Mouse (Mus musculus) lung, postnatal 4 days (tissue): ENCODE data around the gene Acot8.
A peak's percentile ranks its signal among the peaks of the same experiment; 100 is the strongest.
"Not testable (repeated sequence)": the region's sequence is repeated elsewhere in the genome, so short reads cannot be mapped to it uniquely, and the experiment has no call there.

ENCODE experiments used
- DNase-seq, 2 experiments: peaks; one replicate each; pipeline ENCODE4 v3.0.0; 2021

Acot8 gene

DNA sequence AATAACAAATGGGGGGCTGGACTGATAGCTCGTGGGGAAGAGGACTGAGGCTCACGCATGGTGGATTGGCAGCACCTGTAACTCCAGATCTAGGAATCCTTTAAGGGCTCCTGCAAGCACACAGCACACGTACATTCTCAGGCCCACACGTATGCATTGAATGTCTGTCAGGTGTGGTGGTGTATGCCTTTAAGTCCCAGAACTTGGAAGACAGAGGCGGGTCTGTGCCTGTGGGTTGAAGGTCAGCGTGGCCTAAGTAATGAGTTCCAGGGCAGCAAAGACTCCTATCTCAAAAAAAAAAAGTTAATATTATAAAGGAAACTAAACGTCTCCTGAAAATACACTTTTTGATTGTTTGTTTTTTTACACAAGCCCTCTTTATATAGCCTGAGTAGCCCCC, 1.9 kb upstream of the Acot8 start:
- no peak for DNase-seq

DNA sequence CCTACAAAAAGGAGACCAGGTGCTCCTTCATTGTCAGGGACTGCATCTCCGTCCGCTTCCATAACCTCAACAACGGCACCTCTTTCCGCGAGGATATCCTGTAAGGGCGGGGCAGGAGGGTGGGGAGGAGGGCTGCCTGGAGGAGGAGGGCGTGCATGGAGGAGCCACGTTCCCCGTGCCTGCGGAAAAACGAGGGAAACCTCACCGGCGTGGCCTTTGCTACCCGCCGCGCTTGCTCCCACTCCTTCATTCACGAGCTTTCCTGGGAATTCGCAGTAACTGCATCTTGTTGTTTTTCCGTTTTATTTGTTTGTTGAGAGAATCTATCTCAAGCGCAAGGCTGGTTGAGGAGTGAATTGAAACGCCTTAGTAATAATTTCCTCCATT, 643 bp upstream of the Acot8 start:
- no peak for DNase-seq

DNA sequence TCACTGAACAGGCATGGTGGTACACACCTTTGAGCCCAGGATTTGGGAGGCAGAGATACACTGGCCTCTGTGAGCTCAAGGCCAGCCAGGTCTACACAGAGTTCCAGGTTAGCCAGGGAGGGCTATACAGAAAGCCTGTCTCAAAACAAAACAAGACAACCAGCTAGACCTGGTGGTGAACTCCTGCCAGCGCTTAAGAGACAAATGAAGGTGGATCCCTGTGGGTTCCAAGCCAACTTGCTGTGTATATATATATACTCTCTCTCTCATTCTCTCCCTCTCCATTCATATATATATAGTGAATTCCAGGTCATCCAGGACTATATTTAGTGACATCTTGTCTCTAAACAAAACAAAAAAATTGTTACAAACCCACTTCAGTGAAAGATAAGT, 765 bp downstream of the Acot8 start:
- DNase-seq: no peak

DNA sequence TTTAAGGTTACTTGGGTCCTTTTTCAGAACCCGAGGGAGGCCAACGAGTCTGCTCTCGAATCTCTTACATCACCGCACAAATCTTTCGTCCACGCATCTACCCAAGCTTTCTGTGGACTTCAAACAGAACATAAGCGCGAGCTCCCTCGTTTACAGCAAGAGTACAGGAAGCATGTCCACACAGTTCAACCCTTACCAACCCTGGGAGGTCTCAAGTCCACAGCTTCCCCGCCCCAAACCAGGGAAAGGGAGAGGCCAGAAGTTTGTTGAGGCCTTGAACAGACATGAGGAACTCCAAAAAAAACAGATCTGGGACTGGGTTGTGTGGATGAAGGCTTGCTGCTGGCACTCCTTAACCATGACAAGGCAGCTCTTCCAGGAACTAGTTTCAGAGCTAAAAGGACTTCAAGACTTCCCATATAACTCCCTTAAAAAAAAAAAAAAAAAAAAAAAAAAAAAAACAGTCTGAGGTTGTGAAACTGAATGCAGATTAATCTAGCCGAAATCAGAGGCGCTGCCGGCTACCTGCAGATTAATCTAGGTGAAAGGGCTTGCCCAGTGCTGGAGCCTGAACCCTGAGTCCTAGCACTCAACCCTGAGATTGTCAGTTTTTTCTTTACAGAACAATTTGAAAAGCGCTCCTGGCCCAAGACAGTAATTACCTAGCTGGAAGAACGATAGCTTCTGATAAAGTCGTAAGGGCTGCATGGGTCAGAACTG, 1.3 kb downstream of the Acot8 start:
- no peak for DNase-seq

DNA sequence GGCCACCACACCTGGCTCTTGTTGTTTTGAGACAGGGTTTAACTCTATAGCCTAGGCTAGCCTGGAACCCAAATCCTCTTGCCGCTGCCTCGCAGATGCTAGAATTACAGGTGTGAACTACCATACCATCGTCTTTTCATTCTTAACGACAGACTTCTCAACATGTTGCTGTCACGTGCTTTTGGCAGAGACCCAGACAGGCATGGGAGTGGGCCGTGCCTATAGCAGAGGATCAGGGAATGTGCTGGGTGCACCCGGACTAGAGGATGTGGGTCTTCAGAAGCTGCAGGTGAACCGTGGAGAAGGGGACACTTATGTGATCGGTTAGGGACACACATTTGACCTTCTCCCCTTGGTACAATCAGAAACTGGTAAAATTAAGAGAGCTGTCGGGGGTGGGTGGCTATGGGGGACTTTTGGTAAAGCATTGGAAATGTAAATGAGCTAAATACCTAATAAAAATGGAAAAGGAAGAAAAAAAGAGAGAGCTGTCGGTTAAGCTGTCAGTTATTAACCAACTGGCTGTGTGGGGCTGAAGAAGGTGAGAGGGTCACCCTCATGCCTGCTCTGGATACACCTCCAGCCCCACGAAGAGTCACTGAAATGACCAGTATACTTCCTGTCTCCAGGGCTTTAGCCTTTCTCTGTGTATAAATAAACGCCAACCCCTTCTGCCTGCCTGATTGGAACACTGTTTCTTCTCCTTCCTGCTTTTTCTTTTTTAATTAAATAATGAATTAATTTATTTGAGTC, 4.3 kb downstream of the Acot8 start:
- DNase-seq: no peak

DNA sequence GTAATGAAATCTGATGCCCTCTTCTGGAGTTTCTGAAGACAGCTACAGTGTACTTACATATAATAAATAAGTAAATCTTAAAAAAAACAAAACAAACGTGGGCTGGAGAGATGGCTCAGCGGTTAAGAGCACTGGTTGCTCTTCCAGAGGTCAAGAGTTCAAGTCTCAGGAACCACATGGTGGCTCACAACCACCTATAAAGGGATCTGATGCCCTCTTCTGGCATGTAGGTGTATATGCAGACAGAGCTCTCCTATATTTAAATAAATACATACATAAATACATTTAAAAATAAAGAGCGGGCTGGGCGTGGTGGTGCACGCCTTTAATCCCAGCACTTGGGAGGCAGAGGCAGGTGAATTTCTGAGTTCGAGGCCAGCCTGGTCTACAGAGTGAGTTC, 6.1 kb downstream of the Acot8 start:
- not testable (repeated sequence) for DNase-seq

DNA sequence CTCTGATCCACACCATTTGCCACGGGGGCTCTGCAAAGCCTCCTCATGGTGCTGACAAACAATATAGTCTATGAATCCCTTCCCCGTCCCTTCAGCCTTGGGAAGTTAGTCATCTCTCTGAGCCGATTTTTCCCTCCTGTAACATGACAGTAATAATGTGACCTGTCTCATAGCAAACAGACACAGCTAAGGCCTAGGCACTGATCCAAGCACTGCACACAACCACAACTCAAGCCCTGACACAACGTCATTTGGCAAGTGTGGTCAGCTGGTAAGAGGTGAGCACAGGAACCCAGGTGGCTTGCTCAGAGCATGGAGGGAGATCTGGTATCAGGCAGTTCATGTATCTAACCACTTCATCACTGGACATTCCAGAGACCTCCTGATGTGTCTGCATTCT, 8.8 kb downstream of the Acot8 start:
- DNase-seq: no peak

DNA sequence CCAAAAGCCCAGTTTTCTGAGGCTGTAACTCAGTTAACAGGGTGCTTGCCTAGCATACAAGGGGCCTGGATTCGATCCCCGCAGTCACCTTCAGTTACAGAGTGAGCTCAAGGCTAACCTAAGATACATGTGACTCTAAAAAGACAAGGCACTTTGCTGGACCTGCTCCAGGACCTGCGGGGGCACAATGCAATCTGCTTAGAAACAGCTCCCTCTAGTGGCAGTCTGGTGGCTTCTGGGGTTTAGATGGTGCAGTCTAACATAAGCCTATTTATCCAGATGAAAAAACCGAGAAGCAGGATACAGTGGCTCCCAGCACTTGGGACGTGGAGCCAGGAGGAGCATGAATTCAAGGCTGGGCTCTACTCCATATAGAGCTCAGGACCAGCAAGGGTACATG, 10.4 kb downstream of the Acot8 start:
- peak; percentile 80 to 87 for DNase-seq

DNA sequence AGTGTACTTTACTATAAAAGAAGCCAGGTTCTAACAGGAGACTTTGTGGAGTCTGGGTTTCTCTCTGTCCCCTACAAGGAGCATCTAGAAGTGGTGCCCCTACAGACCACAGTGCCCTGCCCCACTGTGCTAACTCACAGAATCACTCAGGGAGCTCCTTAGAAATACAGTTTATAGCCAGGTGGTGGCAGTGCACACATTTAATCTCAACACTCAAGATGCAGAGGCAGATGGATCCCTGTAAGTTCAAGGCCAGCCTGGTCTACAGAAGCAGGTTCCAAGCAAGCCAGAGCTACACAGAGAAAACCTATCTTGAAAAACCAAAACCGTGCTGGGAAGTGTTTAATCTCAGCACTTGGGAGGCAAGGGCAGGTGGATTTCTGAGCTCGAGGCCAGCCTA, 10.9 kb downstream of the Acot8 start:
- DNase-seq: peak in 1 of 2 experiments; percentile 20

DNA sequence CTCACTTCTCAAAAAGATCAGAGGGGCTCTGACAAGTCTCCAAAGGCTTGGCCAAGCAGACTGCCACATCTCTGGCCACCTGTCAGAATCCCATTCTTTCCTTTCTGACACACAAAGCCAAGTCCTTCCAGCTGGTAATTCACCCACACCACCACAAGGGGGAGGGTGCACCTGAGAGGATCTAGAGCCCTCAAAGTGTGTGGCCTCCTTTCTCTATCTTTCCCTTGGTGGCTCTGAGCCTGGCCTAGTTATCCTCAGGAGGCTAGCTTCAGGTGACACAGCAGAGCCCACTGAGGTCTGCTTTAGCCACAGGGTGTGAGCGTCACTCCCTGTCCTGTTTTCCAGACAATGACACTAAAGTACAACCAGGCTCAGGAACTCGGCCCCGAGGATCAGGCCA, 11.4 kb downstream of the Acot8 start:
- peak; percentile 61 to 67 for DNase-seq

DNA sequence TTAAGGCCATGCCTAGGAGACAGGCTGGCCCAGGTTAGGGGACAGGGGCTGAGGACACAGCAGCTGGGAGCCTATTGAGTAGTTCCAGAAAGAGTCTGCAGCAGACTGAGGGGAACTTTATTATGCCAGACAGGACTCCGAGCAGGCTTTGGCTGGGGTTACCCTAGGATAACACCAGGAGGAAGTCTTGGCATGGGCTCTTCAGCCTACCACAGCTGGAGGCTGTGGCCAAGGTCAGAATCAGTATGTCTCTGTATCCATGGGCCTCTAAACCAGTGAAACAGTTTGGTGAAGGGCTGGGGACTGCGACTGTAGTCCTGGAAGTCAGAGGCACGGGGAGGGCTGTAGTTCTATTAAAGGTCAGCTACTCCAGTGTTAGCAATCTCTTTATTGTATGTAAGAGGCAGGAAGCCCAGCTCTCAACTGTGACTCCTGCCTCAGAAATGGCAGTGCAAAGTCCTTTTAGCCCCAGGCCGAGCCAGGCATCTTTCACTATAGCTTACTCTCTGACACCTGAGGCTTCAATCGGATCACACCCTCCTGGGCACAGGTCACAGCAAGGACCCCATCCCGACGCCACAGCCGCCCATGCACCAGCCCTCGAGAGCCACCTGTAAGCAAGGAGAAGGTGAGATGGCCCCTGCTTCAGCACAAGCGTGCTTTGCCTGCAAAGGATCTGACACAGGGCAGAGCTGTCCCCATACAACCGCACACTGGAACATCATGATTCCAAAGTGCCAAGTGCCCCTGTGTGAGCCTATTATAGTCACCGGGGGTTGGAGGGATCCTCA, 12.1 kb downstream of the Acot8 start:
- DNase-seq: no peak

DNA sequence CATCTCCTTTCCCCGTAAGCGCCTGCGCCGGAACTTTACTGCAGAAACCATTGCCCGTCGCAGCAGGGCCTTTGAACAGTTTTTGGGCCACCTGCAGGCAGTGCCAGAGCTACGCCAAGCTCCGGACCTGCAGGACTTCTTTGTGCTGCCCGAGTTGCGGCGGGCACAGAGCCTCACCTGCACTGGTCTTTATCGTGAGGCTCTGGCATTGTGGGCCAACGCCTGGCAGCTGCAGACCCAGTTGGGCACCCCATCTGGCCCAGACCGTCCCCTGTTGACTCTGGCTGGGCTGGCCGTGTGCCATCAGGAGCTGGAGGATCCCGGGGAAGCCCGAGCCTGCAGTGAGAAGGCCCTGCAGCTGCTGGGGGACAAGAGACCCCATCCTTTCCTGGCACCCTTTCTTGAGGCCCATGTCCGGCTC, 12.8 kb downstream of the Acot8 start:
- DNase-seq: no peak

DNA sequence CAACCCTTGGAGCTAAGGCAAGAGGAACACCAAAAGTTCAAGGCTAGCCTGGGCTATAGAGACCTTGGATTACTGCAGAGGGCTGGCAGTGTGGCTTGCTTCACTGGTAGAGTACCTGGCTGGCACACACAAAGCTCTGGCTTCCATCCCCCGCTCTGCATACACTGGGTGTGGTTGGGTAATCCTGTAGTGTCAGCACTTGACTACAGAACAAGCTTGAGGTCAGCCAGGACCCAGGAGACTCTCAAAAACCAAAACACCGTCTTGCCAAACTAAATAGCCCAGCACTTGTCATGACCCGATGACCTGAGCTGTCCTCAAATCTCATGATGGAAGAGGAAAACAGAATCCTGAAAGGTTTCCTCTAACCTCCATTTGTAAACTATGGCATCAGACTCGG, 14.2 kb downstream of the Acot8 start:
- peak; percentile 51 to 67 for DNase-seq

DNA sequence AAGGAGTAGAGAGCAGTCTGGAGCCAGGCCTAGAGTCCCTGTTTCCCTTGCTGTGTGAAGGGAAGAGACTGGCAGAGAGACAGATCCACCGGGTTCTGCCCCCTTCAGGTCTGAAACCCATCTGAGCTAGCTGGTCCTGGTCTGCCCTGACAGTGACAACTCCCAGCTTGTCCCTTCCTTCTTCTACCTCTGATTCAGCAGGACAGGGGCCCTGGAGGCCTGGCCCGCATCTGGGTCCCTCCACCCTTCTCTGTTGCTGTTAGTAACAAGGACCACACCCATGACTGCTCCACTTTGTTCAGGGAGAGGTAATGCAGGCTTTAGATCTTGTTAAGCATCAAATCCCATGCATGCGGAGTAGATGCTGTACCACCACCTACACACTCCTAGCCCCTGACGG, 16.3 kb downstream of the Acot8 start:
- no peak for DNase-seq

DNA sequence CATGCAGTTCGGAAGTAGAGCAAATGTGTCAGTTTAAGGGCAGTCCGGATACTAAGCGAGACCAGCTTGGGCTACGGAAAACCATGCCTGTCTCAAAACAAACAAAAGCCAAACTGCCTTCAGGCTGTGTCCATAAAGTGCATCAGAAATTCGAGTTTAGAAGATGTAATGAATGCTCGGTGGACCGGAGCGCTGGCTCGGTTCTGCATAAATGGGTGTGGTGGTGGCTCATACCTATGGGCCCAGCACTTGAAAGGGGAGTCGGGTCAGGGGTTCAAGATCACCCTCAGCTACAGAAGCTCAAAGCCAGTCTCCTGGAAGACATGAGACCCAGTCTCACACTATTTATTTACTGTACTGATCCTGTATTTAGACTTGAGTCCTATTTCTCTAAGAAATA, 16.9 kb downstream of the Acot8 start:
- DNase-seq: no peak

DNA sequence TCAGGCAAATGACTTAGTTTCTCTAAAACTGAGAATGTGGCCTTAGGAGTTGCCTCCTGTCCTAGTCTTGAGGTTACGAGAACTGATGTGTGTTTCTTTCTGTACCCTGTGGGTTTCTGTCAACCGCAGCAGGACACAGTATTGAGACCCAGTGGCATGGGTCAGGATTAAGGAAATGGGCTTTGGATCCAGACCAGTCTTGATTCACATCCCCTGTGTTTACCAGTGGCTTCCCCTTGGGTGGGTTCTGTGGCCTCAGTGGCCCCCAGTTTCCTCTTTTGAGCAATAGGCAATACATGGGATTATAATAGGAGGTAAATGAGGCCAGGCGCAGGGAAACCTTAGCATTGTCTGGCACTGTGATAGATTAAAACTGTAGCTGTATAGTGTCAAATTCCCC, 17.6 kb downstream of the Acot8 start:
- DNase-seq: no peak

DNA sequence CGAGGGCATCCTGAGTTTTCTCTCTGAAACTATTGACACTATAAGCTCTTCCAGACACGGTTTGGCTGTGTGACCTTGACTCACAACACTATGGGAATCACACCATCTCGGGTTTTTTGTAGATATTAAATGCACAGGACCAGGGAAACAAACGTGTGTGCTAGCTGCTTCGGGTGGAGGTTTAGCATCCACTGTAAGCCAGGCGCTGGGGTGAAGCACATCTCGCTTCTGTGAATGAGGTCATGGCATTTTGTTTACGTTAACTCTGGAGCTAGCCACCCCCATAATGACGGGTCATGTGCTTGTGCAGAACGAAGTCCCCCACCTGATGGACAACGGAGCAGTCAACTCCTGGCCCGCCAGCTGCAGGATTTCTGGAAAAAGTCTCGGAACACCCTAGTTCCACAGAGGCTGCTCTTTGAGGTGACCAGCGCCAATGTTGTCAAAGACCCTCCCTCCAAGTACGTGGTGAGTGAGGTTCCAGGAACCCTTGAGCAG, 18.2 kb downstream of the Acot8 start:
- DNase-seq: peak; percentile 35 to 44

DNA sequence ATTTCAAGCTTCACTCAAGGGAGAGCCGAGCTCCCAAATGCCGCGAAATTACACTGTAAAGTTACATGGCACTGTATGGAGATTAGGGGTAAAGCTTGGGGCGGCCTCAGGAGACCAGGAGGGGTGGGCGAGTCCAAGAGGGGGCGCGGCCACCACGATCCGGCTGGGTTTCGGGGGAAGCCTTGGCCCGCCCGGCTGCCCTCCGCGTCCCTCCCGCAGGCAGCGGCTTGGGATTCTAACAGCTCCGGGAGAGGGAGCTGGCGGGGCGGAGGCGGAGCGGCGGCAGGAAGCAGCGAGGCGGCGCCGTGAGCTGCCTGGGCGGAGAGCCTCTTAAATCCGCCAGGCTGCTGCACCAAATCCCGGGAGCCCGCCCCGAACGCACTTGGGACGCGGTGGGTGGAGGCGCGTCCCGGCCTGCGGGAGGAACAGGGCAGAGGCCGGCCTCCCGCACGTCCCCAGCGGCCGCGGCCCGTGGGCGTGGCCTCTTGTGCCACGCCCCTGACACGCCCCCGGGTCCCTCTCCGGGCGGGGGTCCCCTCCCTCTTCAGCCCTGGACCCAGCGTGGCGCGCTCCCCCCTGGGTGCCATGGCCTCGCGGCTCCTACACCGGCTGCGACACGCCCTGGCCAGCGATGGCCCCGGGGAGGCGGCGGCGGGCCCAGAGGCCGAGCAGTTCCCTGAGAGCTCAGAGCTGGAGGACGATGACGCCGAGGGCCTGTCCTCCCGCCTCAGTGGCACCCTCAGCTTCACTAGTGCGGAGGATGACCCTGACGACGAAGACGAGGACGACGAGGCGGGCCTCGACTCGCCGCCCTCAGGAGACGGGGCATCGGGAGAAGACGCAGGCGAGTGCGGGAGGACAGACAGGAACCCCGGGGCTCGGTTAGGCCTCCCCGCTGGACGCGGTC, 18.9 kb downstream of the Acot8 start, which contains the start of gene Snx21:
Snx21 (plus strand) TSS at position 343 of the 907 bp plus-strand sequence.
- peak; percentile 90 to 96 for DNase-seq

DNA sequence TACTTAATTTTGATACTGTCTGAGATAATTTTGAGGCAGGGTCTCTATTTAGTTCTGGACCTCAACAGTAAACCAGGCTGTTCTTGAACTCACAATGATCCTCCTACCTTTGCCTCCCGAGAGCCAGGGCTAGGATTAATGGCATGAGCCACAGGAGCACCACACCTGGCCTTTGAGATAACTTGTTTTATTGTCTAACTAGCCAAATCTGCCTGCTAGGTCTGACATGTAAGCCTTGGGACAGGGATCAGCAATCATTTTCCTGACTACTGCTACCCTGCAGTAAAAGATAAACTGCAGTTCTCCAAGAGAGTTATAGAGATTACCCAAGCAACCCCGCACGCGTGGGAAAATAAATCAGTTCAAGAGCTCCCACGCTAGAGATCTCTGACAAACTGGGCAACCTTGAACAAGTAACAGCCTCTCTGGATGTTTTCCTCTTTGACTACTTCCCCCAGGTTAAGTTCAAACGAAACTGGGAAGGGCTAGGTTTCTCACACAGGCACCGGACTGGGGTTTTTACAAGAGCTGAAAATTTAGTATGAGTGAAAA, 19.7 kb downstream of the Acot8 start:
- peak in 1 of 2 experiments; percentile 15 for DNase-seq

DNA sequence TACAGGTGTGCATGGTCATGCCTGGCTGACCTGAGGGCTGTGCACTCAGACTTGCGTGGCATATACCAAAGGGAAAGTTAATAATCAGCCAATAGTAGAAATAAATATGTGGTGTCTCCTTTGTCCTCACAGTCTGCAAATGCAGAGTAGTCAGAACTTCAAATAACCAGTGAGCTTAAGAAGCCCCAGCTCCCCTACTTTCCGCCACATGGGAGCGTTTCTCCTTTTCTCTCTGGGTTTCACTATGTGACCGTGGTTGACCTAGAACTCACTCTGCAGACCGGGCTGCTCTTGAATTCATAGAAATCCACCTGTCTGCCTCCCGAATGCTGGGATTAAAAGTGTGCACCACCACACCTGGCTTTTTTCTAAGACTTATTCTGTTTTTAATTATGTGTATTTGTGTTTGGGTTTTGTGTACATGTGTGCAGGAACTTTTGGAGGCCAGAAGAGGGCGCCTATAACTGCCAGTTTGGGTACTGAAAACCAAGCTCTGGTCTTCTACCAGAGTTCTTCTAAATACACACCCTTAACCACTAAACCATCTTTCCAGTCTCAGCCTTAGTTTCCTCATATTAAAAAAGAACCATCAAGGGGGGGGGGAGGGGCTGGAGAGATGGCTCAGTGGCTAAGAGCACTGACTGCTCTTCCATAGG, 20.6 kb downstream of the Acot8 start:
- DNase-seq: no peak

DNA sequence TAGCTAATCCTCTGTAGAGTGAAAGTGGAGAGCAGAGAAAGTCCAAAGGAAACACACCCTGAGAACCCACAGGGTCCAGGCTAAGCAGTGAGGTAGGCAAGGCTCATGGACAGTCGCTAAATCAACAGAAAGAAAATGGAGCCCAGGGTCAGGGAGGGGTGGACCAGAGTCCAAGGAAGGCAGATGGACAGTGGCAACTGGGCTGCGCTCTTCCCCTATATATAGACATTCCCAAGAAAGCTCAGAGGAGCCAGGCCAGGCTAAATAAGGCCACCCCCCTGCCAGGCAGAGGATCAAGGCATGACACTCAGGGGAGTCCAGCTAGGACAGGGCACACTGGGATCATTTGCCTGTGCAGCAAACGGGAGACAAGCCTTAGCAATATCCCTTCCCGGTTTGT, 22.8 kb downstream of the Acot8 start:
- DNase-seq: no peak
